Mouse (Mus musculus): Measurements from ENCODE around the gene Ero1l. TPM values are rescaled to one million over a fixed set of nuclear protein-coding genes. Genes with fewer than 3 reads are reported as not detected.

Gene Ero1l
- 4.5 and 7.3 TPM in 2 replicates for polyA plus RNA-seq (2012)

DNA sequence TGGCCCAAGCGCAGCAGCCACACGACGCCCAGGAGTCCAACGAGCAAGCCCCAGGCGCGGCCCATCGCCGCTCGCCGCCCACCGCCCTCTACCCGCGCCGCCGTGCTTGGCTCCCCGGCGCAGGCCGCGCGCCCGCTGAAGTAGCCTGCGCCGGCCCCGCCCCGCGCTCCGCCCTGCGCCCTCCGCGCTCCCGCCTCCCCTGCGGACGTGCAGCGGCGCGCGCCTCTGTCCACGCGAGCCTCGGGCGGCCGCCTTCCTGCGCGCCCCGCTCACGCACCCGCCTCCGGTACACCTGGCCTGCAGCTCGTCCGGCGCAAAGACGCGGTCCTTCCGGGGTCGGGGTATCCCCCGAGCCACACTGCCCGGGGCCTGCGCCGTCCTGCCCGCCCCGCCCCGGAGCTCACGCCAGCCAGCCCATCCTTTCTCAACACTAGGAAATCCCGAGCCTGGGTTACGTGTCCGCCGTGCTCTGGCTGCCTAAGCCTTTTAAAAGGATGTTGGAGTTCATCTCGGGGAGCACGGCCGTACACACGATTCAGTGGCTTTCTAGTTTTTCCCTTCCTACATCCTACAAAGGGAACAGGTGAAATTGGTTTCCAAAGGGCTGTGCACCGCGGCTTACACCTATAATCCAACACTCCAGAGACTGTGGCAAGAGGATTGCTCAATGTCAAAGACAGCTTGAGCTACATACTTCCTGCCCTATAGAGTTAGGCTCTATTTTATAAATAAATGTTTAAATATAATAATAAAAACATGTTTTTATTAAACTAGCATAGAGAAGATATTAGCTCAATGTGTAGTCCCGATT is at the start of gene Ero1l:
Ero1l (minus strand) TSS at position 346 of the 811 bp plus-strand sequence.

DNA sequence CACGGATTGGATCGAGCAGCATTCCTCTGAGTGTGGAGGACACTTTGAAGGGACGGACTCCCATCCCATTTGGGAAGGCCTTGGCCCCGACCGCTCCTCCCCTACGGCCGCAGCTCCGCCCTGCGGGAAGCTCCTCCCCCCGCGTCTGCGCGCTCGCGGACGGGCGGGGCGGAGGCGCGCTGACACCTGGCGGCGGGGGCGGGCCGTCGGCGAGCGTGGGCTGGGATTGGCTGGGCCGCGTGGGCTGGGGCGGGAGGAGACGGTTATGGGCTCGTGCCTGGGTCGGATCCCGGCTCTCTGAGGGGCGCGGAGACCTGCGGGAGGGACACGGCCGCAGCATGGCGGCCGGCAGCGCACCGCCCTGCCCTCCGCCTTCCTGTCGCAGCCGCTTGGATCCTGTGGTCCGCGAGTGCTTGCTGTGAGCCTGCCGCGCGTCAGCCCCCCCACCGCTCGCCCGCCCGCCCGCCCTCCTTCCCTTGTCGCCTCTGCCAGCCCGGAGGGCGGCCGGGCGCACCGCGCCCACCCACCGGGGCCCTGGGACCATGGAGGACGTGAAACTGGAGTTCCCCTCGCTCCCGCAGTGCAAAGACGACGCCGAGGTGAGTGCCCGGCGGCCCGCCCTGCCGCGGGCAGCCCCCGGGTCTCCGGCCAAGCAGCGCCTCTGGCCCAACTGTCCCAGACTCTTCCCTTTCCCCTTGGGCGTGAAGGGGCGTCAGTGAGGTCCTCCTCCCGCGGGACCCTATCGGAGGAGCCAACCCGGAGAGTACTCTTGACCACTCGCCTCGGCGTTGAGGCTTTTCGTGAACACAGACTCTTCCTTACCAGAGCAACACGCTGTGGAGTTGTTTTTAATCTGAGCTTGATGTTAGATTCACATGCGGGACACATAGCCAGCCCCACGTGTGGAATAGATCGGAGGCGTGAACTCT is 32.6 kb upstream of the Ero1l start, which contains the start of gene Styx:
Styx (plus strand) TSS at position 163 of the 929 bp plus-strand sequence.

DNA sequence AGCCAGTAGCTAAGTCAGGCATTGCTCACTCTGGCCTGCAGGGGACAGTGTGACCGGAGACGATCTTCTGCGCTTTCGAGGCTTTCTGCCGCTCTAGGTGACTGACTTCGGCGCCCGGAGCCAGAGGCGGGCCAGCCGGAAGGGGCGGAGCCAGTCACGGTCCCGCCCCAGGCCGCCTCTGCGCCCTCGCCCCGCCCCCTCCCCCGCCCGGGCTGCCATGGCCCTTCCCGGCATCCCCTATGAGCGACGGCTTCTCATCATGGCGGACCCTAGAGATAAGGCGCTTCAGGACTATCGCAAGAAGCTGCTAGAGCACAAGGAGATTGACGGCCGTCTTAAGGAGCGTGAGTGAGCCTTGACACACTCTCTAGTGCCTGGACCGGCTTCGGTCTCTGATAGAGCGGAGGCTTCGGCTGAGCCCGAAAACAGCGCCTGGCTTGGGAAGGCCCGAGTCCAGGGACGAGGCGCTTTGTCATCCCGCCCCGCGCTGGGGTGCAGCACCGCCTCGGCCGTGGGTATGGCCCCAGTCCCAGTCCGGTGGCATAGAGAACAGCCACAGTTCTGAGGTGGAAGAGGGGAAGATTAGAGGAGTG is 11.1 kb upstream of the Ero1l start, which contains the start of gene Psmc6:
Psmc6 (plus strand) TSS at position 200 of the 593 bp plus-strand sequence.

Other genes with a start within 250 kb of the Ero1l start
- gene Gpr137c, start 99.1 kb downstream of the Ero1l start, polyA plus RNA-seq (2012): 1.6 and 1.8 TPM in 2 replicates
- 2.9 and 4.0 TPM in 2 replicates for gene Txndc16, start 98.4 kb downstream of the Ero1l start, polyA plus RNA-seq (2012)
- 5.2 and 5.4 TPM in 2 replicates for gene Psmc6, start 11.0 kb upstream of the Ero1l start, polyA plus RNA-seq (2012)
- gene Styx, start 32.3 kb upstream of the Ero1l start, polyA plus RNA-seq (2012): 146 and 169 TPM in 2 replicates
- gene Gnpnat1, start 86.1 kb upstream of the Ero1l start, polyA plus RNA-seq (2012): 8.6 and 10.4 TPM in 2 replicates
- gene Fermt2, start 211.3 kb upstream of the Ero1l start, polyA plus RNA-seq (2012): 0.02 TPM in 1 of 2 replicates, not detected in the other